Mouse (Mus musculus): ENCODE results near the gene Pan2.
A peak's percentile ranks its signal among the peaks of the same experiment; 100 is the strongest.
"Not testable (repeated sequence)": the region's sequence is repeated elsewhere in the genome, so short reads cannot be mapped to it uniquely, and the experiment has no call there.

Gene Pan2

GRCm38 (mm10) chr10:128283604-128284579 lies 19.2 kb upstream of the Pan2 start:
- DNase-seq: peak; percentile 96

- not testable (repeated sequence) for DNase-seq
Observed at GRCm38 (mm10) chr10:128290594-128290993, 12.5 kb upstream of the Pan2 start.

DNA sequence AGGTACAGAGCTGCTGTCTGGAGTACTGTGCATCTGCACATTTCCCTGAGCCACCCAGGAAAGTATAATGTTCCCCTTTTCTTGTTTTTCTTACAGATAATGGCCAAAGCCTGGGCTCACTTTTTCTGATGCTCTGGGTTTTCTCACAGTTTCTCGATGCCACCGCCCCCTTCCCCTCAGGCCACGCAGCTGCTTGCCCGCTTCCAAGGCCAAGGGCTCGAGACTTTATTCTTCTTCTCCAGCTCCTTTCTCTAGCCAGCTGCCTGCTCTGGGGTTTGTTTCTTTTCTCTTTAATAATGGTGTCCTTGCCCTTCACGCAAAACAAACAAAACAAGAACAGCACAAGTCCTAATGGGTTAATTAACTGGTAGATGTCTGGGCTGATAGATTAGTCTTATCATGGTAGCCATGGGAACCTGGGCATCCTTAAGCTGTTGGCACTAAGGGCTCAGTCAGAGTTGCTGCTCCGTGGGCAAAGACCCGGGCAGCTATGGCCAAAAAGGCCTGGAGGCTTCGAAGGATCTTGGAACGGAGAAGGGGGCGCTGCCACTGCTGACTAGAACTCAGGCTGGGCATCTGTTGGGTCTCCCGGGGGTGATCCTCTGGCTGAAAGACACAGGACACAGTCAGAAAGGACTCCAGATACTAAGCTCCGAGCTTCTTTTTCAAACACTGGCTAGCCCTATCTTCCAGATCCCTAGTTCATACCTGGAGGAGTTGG lies 6.6 kb upstream of the Pan2 start:
- DNase-seq: no peak

- peak; percentile 66 for DNase-seq
Observed at GRCm38 (mm10) chr10:128297221-128297620, 5.9 kb upstream of the Pan2 start.

DNA sequence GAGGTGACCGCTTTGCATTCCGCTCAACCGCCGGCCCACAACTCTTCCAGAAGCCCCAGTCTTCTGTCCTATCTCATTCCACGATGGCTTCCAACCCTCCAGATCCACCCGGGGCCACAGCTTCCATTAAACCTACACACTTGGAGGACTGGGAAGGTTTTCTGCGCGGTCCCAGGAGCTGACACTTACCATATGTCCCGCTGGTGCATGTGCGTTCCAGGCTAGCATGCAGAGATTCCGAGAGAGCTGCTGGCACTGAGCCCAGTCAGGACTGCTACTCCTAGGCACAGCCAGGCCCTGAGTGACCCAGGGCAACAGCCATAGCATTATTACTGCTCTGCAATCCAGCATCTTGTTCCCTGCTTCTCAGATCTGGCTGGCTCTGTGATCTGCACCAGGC lies 5.5 kb upstream of the Pan2 start:
- peak; percentile 66 for DNase-seq

DNA sequence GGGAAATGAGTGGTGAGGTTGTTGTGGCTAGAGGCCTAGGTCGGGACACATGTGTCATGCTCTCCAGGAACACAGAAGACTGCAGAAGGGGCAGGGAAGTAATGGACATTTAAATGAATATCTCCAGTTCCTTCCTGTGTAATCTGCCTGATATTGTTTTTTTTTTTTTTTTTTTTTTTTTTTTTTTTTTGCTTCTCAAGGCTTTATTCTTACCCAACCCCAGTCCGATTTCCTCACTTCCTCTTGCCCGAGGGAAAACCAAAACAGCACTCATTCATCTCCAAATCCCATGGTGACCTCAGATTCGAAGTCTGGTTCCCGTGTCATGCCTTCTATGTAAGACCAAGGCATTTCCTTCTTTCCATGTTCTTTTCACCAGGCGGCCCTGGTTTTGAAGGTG lies 4.9 kb upstream of the Pan2 start:
- DNase-seq: no peak

- DNase-seq: no peak
Observed at GRCm38 (mm10) chr10:128298702-128299171, 4.4 kb upstream of the Pan2 start, which contains the start of gene Il23a. Il23a (minus strand) TSS chr10:128298752.

- DNase-seq: no peak
Observed at GRCm38 (mm10) chr10:128302357-128302756, 778 bp upstream of the Pan2 start.

DNA sequence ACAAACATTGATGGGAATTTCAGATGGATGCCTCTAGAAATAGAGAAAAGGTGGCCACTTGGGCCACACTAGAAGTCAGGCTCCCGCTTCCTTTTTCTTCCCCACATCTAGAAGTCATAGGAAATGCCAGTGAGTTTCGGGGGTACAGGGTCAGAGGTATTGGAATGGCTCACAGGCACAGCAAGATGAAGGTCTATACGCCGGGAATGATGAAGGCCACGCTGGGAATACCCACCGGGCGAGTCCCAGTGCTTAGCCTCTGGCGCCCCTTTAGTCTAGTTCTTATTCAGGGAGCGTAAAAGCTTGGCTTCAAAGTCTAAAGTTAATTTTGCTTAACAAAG lies 380 bp upstream of the Pan2 start:
- DNase-seq: no peak

DNA sequence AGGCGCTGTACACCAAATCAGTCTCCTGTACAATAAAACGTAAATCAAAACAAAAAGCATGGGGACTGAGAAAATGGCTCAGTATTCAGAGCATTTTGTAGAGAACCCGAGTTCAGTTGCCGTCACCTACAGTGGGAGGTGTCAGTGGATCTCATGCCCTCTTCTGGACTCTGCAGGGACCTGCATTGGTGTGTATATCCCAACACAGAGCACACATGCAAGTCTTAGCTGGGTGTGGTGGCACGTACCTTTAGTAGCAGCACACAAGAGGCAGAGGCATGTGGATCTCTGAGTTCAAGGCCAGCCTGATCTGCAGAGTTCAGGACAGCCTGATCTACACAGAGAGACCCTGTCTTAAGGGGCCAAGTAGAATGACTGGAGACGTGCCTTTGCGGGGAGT lies 6.5 kb downstream of the Pan2 start:
- no peak for DNase-seq

DNA sequence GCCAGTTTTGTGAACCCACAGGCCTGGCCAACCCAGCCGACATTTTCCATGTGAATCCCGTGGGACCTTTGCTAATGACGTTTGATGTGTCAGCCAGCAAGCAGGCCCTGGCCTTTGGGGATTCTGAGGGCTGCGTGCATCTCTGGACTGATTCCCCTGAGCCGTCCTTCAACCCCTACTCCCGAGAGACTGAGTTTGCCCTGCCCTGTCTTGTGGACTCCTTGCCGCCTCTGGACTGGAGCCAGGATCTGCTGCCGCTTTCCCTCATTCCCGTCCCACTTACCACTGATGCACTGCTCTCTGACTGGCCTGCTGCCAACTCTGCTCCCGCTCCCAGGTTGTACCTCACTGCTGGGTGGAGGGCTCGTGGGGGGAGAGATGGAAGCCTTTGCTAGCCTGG lies 7.0 kb downstream of the Pan2 start:
- peak; percentile 44 for DNase-seq

DNA sequence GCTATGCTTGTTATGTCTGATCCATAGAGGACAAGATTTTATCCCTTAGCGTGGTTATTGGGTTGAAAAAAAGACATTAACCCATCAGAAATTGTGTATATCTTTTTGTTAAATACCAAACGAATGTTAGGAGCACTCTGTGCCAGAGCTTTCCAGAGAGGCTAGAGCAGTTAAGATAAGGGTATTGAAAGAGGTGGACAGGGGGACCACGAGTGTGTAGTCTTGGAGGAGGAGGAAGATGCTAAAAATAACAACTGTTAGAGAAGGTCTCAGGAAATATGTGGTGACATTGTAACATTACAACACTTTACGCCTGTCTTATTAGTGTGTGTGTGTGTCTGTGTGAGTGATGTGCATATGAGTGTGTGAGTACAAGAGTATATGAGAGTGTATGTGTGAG lies 7.8 kb downstream of the Pan2 start:
- DNase-seq: no peak

DNA sequence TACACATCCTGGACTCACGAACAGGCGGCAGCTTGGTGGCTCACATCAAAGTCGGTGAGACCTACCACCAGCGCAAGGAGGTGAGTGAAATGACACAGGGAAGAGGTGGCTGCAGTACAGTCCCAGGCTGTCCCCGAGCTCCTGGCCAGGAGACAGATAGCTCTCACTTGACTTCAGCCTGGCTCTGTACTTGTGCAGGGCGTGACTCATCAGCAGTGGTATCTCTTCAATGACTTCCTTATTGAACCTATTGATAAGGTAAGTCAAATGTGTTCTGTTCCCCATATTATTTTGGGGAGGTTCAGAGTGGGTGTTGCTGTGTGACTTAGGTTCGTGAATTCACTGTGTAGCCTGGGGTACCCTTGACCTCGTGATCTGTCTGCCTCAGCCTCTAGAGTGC lies 12.4 kb downstream of the Pan2 start:
- no peak for DNase-seq

- DNase-seq: no peak
Observed at GRCm38 (mm10) chr10:128321641-128322040, 18.5 kb downstream of the Pan2 start.

DNA sequence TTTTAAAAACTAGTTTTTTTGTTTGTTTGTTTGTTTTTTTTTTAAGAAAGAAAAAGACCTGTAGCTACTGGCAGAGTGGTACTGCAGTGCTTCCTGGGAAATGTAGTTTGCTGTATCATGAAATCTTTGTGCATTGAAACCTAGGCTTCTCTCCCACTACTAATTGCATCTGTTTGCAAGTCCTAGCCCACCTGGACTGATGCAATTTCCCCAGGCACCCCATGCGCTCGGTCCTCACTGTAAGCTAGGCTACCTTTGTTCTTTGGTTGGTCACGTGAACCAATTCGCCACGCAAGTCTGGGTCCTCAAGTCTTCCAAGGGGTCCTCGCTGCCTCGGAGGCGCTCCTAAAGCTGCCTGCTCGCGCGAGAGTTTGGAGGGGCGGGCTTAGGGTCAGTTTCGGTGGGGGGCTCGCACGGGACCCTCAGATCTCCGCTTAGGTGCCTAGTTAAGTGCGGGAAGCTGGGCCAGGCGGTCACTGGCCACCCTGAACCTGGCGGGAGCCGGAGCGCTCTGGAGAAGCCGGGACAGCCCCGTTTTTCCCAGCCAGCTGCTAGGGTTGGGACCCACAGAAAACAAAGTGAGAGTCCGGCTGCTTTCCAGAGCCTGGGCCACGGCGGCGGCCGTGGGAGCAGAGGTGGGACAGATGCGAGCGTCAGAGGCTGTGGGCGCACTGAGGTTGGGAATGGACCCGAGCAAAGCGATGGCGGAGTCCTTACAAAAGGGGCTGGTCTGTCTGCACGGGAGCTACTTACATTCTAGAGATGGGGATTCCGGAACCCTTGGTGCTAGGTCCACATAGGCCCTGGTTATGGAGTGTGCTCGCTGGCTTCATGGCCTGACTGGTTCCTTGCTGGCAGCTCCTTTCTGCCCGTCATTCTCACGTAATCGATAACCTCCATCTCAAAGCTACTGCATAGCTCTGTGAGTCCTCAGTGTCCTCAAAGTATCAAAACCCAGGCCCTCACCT lies 19.3 kb downstream of the Pan2 start, which contains the start of gene Cnpy2:
TSS of gene Cnpy2 (plus strand) at position 319 of the 968 bp plus-strand sequence.
- peak; percentile 75 for DNase-seq

DNA sequence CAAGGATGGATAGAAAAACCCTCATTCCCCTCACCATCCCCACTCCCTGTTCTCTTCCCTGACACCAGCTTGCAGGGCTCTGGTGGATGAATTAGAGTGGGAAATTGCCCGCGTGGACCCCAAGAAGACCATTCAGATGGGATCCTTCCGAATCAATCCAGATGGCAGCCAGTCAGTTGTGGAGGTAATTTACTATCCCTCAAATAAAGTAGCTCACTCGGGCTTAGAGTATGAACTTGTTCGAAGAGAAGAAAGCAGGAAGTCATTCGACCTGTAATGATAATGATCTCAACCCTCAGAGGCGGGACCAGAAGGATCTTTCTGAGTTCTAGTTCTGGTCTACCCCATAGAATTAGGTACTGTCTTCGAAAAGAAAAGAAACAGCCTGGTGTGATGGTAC lies 20.4 kb downstream of the Pan2 start:
- no peak for DNase-seq

- DNase-seq: no peak
Observed at GRCm38 (mm10) chr10:128326825-128327224, 23.7 kb downstream of the Pan2 start.

- no peak for DNase-seq
Observed at GRCm38 (mm10) chr10:128327610-128328009, 24.5 kb downstream of the Pan2 start.

DNA sequence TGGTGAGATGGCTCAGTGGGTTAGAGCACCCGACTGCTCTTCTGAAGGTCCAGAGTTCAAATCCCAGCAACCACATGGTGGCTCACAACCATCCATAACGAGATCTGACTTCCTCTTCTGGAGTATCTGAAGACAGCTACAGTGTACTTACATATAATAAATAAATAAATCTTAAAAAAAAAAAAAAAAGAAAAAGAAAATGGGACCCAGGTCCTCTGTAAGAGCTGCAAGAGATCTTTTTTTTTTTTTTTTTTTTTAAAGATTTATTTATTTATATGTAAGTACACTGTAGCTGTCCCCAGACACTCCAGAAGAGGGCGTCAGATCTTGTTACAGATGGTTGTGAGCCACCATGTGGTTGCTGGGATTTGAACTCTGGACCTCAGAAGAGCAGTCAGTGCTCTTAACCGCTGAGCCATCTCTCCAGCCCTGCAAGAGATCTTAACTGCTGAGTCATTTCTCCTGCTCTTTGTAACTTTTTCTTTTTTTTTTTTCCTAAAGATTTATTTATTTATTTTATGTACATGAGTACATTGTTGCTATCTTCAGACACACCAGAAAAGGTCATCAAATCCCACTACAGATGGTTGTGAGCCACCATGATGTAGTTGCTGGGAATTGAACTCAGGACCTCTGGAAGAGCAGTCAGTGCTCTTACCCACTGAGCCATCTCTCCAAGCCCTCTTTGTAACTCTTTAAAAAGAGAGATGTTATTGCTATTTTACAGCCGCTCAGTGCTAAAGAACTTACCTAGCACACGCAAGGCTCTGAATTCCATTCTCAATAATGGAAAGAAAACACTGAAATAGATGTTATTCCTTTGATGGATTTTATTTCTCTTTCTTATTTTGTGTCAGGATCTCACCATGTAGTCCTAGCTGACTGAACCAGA lies 29.5 kb downstream of the Pan2 start:
- DNase-seq: not testable (repeated sequence)

DNA sequence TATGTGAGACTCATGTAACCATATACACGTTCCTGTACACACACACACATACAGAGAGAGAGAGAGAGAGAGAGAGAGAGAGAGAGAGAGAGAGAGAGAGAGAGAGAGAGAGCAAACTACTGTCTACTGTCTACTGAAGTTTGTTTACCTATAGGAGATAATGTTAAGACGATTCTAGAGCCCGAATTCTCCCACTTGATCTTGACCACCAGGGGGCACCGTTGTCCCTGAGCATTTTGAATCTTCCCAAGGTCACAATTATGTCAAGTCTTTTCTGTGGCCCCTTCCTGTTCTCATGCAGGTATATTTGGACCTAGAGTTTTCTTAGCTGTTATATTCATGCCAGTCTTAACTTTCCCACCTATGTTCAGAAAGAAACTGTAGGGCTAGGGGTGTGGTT lies 32.4 kb downstream of the Pan2 start:
- peak; percentile 79 for DNase-seq

DNA sequence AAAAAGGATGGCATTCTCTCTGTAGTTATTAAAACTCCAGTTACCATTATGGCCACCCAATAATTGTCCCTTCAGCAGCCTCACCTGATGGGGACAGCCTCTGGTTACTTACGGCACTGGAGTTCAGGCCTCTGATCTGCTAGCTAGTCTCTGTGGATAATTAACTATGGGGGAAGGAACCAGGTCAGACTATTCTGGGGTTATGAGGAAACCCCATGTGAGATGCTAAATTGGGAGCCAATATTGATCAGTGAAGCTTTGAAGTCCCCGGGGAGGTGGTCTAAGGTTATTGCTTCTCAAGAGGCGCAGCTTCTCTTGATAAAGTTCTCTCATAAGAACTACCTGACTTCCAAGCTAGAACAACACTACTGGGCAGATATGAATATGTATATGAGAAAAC lies 33.1 kb downstream of the Pan2 start:
- no peak for DNase-seq

- DNase-seq: no peak
Observed at GRCm38 (mm10) chr10:128336597-128336996, 33.5 kb downstream of the Pan2 start.
